Mouse (Mus musculus) cerebellum, adult 2 months (tissue): Measurements from ENCODE around the gene Cabp1.

Experiments
- CTCF ChIP-seq: fragments of 200-500 bp; IDR thresholded peaks from 2 replicates; pipeline ENCODE4 v1.5.1; 2011; ENCODE audit warnings: low read depth, mild to moderate bottlenecking, control low read depth, low read length, moderate library complexity, borderline replicate concordance; ENCODE audit not compliant: insufficient read depth
- POLR2A ChIP-seq: fragments of 200-500 bp; IDR thresholded peaks from 2 replicates; pipeline ENCODE4 v1.6.1; 2011; ENCODE audit warnings: low read length, control low read depth, borderline replicate concordance; ENCODE audit not compliant: insufficient read depth

DNA sequence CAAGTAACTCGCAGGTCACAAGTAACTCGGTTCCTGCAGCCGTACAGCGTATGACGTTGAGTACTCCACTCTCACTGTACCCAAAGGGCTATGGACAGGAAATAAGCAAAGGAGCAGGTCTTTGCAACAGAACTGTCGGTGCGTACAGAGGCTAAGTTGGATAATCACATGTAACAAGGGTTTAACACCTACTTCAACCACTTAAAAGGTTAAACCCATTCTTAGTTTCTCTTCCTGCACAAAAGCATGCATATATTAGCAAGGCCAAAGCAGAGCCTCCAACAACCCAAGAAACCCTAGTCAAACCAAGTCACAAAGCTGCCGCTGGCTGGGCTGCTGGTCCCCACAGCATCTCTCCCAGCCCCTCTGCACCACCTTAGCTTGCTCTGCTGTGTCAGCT lies 61.7 kb downstream of the Cabp1 start:
- TF ChIP-seq POLR2A = no peak
- no peak for TF ChIP-seq CTCF
